Mouse (Mus musculus) layer of hippocampus, adult 9-10 months (tissue): Measurements from ENCODE around the gene Styk1.
"Not testable (repeated sequence)": the region's sequence is repeated elsewhere in the genome, so short reads cannot be mapped to it uniquely, and the experiment has no call there.

Experiments
- DNase-seq: peaks from one replicate; pipeline ENCODE4 v3.0.0; 2022; ENCODE audit warnings: low spot score

Styk1 gene

GRCm38 (mm10) chr6:131292991-131293788 lies 60.2 kb downstream of the Styk1 start, which contains the start of gene Magohb:
Magohb (minus strand) TSS chr6:131293244.
- peak; percentile 58 for DNase-seq

DNA sequence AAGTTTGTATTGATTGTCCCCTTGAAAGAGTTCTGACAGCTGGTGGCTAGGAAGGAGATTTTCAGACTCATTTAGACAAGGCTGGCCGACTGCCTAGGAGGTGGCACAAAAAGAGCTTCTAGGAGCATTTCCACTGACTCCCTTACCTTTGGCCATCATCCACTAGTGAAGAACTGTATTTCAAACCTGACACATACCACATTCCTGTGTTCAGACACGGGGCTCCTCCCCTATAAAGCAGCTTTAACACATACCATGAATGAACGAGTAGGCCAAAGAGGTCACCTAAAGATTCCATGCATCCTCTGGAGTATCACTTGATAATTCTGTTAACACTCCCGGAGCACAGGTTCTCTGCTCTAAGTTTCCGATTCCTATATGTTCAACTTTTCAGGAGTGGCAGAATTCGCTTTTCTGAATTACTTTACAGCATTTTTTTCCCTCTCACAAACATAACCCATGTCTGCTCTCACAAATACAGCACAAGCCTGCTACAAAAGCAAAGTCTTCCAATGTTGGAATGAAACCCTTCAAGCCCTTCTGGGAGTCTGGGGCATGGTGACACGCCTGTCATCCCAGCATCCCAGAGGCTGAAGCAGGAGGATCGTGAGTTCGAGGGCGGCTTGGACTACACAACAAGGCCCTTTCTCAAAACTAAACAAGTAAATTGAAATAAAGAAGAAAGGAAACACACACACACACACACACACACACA lies 61.0 kb downstream of the Styk1 start:
- no peak for DNase-seq

GRCm38 (mm10) chr6:131290430-131290829 lies 63.0 kb downstream of the Styk1 start:
- DNase-seq, result no peak

DNA sequence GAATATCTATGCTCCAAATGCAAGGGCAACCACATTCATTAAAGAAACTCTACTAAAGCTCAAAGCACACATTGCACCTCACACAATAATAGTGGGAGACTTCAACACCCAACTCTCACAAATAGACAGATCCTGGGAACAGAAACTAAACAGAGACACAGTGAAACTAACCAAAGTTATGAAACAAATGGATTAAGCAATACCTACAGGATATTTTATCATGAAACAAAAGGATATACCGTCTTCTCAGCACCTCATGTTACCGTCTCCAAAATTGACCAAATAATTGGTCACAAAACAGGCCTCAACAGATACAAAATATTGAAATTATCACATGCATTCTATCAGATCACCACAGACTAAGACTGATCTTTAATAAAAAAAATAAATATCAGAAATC lies 75.2 kb downstream of the Styk1 start:
- DNase-seq, result not testable (repeated sequence)

- no peak for DNase-seq
These were observed 76.7 kb downstream of the Styk1 start for GRCm38 (mm10) chr6:131276659-131277058.

- DNase-seq, result no peak
These were observed 81.1 kb downstream of the Styk1 start for GRCm38 (mm10) chr6:131272311-131272710.

DNA sequence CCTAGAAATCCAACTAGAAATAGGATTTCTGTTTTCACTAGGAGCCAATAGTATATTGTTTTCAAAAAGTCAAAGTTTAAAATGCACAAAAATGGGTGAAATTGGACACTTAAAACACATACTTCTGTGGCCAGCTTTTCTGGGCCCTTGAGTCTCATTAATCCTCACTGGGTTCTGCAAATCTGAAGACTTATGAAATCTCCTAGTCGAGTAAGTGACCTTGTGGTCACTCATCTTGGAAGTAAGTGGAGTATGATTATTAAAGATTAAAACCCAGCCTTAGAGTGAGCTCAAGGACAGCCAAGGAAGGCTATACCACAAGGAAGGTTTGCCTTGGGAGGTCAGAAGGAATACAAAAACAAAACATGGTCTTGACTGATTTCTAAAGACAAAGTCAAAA lies 83.1 kb downstream of the Styk1 start:
- DNase-seq, result no peak

DNA sequence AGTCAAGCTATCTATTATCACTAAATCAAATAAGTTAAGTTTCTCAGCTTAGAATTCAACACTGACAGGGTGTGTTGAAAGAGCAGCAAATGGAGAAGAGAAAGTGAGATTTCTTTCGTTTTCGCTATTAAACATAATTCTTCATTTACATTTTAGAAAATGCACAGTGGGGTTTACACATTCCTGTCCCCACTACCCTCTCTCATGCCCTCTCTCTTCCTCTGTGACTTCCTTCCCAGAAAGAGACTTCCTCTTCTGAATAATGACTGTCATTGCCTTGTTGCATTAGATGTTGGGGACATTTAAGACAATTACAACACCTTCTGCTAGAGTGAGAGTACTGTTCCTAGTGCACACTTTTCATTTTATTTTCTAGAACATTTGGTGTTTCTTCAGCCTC lies 83.8 kb downstream of the Styk1 start:
- DNase-seq, result no peak

- DNase-seq, result no peak
These were observed 89.2 kb downstream of the Styk1 start for GRCm38 (mm10) chr6:131264175-131264574.

GRCm38 (mm10) chr6:131262778-131263177 lies 90.6 kb downstream of the Styk1 start:
- DNase-seq, result no peak

- DNase-seq, result no peak
These were observed 91.4 kb downstream of the Styk1 start for GRCm38 (mm10) chr6:131262009-131262408.
